Mouse (Mus musculus) heart, adult 2 months (tissue): ENCODE data around the gene Rpl9-ps6. TPM values are rescaled to one million over a fixed set of nuclear protein-coding genes. Genes with fewer than 3 reads are reported as not detected.

Experiments used
- DNase-seq, 2 experiments: peaks; one replicate each; pipeline ENCODE4 v3.0.0; 2021
- H3K27ac ChIP-seq: fragments of 200-600 bp; 2 replicates; pipeline ENCODE4 v1.8.1; 2022
- H3K27me3 ChIP-seq: fragments of 200-500 bp; 2 replicates; pipeline ENCODE4 v1.6.1; 2012; ENCODE audit warnings: mild to moderate bottlenecking, low read length, inconsistent platforms, mixed read lengths; ENCODE audit not compliant: control insufficient read depth, insufficient read depth
- H3K36me3 ChIP-seq: fragments of 200-500 bp; 2 replicates; pipeline ENCODE4 v1.6.1; 2012; ENCODE audit warnings: low read length, inconsistent platforms; ENCODE audit not compliant: control insufficient read depth, insufficient read depth
- H3K4me1 ChIP-seq: fragments of 200-500 bp; 2 replicates; pipeline ENCODE4 v1.6.1; 2011; ENCODE audit warnings: low read length; ENCODE audit not compliant: control insufficient read depth, insufficient read depth
- H3K4me3 ChIP-seq: fragments of 200-600 bp; 2 replicates; pipeline ENCODE4 v1.8.1; 2022
- H3K79me2 ChIP-seq: fragments of 200-500 bp; replicated peaks from 2 replicates; pipeline ENCODE4 v1.6.1; 2012; ENCODE audit warnings: mild to moderate bottlenecking, inconsistent platforms, low read length, moderate library complexity, mixed read lengths; ENCODE audit not compliant: control insufficient read depth, insufficient read depth
- H3K9ac ChIP-seq: fragments of 200-500 bp; 2 replicates; pipeline ENCODE4 v1.6.1; 2012; ENCODE audit warnings: low read depth, mild to moderate bottlenecking, control low read depth, inconsistent platforms, low read length, mixed read lengths
- CTCF ChIP-seq: fragments of 200-600 bp; IDR thresholded peaks from 2 replicates; pipeline ENCODE4 v1.8.1; 2022; ENCODE audit warnings: antibody characterized with exemption, mild to moderate bottlenecking, moderate library complexity
- EP300 ChIP-seq: fragments of 200-500 bp; IDR thresholded peaks from 2 replicates; pipeline ENCODE4 v1.6.1; 2011; ENCODE audit warnings: low read depth, low read length, control low read depth; ENCODE audit not compliant: insufficient read depth
- POLR2A ChIP-seq: fragments of 200-500 bp; IDR thresholded peaks from 2 replicates; pipeline ENCODE4 v1.6.1; 2011; ENCODE audit warnings: mild to moderate bottlenecking, low read depth, low read length, control low read depth; ENCODE audit not compliant: insufficient read depth
- WGBS: fragments of 180-500 bp; shearing (Covaris S2); methylation state at CpG from one replicate; pipeline ENCODE4 v1.1.7; 2018; 5-methylcytosine and 5-hydroxymethylcytosine counted together
- intact Hi-C: fragments of 180-260 bp; cut with DNase I; formaldehyde crosslinking; loops from one replicate; pipeline ENCODE4 v1.15.1; 2025
- long read RNA-seq: library from polyadenylated mRNA; stranded (forward); transcript quantifications from one replicate; pipeline ENCODE4 v2.0.0, GENCODE M21; 2021
- polyA plus RNA-seq: library from polyadenylated mRNA; depleted of rRNA; stranded (reverse); fragments of >200 nt; gene quantifications from 2 replicates; pipeline ENCODE4 v1.2.3, GENCODE M21; 2012; rRNA removed
- total RNA-seq, 2 experiments: library from RNA; stranded (reverse); gene quantifications; 2 replicates each; pipeline ENCODE4 v1.2.3; 2021

The Rpl9-ps6 gene
- total RNA-seq (10 to 100 TPM; 27.8 to 28.9 TPM), polyA plus RNA-seq (7.4 and 18.5 TPM in 2 replicates)
- long read RNA-seq, transcript Rpl9-ps6-201 (1 exons, 714 nt): major isoform, 18 of 18 reads
- long read RNA-seq, partial matches to known transcripts: 0 of 18 reads
- long read RNA-seq, other reads (novel, unspliced or antisense): 0 of 18 reads

DNA sequence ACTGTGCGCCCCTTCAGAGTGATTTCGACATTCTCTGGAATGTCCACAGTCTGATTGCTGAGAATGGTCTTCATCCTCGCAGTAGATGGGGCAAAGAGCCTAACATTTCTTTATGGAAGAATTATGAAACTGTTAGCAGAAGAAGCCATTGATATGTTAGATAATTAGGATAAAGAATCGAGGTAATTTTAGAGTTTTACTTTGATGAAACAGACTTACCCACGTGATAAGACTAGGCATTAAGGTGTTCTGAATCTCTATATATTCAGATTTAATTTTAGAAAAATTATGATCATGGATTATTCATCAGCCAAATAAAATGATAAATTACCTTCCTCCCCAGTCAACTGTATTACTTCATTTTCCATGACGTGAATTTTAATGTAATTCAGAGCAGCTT, at the start of gene Rpl9-ps6:
Gene Rpl9-ps6, minus strand, starts transcription at position 101 of the 400 bp plus-strand sequence.
- no peak for TF ChIP-seq POLR2A
- no peak for TF ChIP-seq CTCF
- no peak for TF ChIP-seq EP300
- no peak within 1 kb of the TSS for H3K9ac ChIP-seq
- H3K27me3 ChIP-seq: no peaks in the 10 kb centered on the region
- H3K4me3 ChIP-seq: no peak within 1 kb of the TSS
- intact Hi-C loops: no loop called here
- peaks cover 1% of the 10 kb centered on the region for H3K4me1 ChIP-seq
- DNase-seq: no peak
- no peaks in the 10 kb centered on the region for H3K79me2 ChIP-seq
- H3K27ac ChIP-seq: no peak within 1 kb of the TSS
- WGBS: 80% methylated on average over 6 of the region's 6 CpGs
- no peaks in the 10 kb centered on the region for H3K36me3 ChIP-seq

DNA sequence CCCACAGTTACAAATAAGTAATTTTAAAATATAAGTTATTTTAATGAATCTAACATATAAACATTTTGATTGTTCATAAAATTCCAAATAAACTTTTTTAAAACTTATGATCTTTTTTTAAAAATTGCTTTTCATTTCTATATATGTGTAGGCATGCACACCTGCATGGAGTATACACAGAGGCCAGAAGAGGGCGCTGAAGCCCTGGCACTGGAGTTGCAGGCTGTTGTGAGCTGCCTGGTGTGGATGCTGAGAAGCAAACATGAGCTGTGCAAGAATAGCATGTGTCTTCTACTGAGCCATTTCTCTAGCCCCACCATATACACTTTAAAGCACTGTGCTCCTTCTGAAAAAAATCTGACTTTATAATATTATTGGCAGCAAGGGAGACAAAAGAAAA, 46.1 kb upstream of the Rpl9-ps6 start:
- no peak for DNase-seq
- no peak overlapping the region for H3K4me3 ChIP-seq
- intact Hi-C loops: no loop called here
- no peaks in the 10 kb centered on the region for H3K27me3 ChIP-seq
- no peaks in the 10 kb centered on the region for H3K79me2 ChIP-seq
- H3K27ac ChIP-seq: no peak overlapping the region
- H3K36me3 ChIP-seq: peaks cover 2% of the 10 kb centered on the region; the same call in 1 of the 2 replicates
- WGBS: 36% methylated on average over 1 of the region's 1 CpGs
- H3K9ac ChIP-seq: no peak overlapping the region
- TF ChIP-seq POLR2A: no peak
- no peak for TF ChIP-seq EP300
- peak; percentile 50 for TF ChIP-seq CTCF
- H3K4me1 ChIP-seq: no peaks in the 10 kb centered on the region

DNA sequence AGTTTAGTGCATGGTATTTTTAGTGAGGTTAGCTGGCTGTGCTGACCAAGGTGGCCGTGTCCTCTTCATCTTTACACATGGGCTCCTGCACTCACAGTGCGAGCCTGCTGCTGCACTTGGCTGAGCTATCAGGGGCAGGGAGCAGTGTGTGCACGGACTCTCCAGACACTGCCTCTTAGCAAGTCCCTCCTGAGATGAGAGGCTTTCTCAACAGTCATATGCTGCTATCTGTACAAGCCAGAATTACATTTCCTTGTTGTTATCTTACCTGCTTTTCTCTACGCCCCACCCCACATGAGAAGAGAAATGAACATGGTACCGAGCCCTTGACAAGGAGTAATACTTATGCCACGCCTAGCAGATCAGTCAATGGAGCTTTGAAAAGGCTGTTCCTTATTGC, 44.6 kb upstream of the Rpl9-ps6 start:
- H3K4me1 ChIP-seq: no peaks in the 10 kb centered on the region
- H3K27ac ChIP-seq: no peak overlapping the region
- WGBS: 79% methylated on average over 6 of the region's 6 CpGs
- H3K36me3 ChIP-seq: peaks cover 2% of the 10 kb centered on the region; the same call in 1 of the 2 replicates
- H3K27me3 ChIP-seq: no peaks in the 10 kb centered on the region
- no peak overlapping the region for H3K9ac ChIP-seq
- H3K4me3 ChIP-seq: no peak overlapping the region
- intact Hi-C loops: no loop called here
- H3K79me2 ChIP-seq: no peaks in the 10 kb centered on the region
- no peak for DNase-seq
- TF ChIP-seq EP300 (no peak), POLR2A (no peak), CTCF (no peak)

DNA sequence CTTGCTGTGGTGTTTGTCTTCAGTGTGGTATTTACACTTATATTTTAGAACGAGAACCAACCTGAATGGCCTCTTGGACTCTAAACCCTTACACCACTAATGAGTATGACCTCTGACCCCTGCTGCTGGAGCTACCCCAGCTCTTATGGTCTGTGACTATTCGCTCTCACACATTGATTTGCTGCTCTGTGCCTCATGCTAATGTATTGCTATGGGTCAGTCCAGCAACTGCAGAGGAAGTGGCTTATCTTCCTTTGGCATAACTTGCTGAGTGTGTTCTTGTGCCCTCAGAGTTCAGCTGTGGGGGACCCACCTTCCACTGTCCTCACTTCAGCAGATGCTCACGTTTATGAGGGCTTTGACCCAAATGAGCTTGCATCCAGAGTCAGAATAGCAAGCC, 43.9 kb upstream of the Rpl9-ps6 start:
- intact Hi-C loops: no loop called here

DNA sequence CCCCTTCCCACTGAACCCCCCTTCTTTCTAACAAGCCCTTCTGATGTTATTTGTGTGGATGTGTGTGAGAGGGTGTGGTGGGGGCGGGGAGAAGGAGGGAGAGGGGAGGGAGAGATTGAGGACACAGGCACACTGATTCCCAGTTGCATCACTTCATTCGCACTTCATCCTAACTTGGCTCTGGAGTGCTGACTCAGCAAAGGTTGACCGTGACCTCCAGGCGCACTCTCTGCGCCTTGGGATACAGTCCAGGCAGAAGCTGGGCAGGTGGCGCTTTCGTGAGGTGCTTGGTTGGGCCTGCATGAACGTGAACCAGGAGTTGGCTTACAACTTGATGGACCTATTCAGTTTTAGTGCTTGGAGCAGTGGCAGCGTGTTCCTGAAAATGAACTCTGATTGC, 41.1 kb upstream of the Rpl9-ps6 start:
- Histone ChIP-seq H3K79me2 (no peaks in the 10 kb centered on the region; the same call in 1 of the 2 replicates), H3K4me1 (no peaks in the 10 kb centered on the region), H3K9ac (no peak overlapping the region), H3K4me3 (no peak overlapping the region), H3K27me3 (no peaks in the 10 kb centered on the region), H3K27ac (no peak overlapping the region), H3K36me3 (peaks cover 2% of the 10 kb centered on the region; the same call in 1 of the 2 replicates)
- intact Hi-C loops: loop anchor here (5.0 to 10.0 kb wide), 2 partner anchors 535 to 857 kb away; no protein-coding TSS in a partner anchor
- 90% methylated on average over 9 of the region's 9 CpGs for WGBS
- TF ChIP-seq CTCF: no peak
- no peak for TF ChIP-seq POLR2A
- no peak for TF ChIP-seq EP300
- no peak for DNase-seq

More for the DNA sequence above, 43.9 kb upstream of the Rpl9-ps6 start:
- TF ChIP-seq CTCF (no peak), POLR2A (no peak)
- no peaks in the 10 kb centered on the region for H3K79me2 ChIP-seq
- H3K27me3 ChIP-seq: no peaks in the 10 kb centered on the region
- H3K9ac ChIP-seq: no peak overlapping the region
- H3K36me3 ChIP-seq: peaks cover 2% of the 10 kb centered on the region; the same call in 1 of the 2 replicates
- WGBS: 71% methylated on average over 3 of the region's 3 CpGs
- H3K4me1 ChIP-seq: no peaks in the 10 kb centered on the region
- no peak overlapping the region for H3K27ac ChIP-seq
- no peak for DNase-seq
- H3K4me3 ChIP-seq: no peak overlapping the region

DNA sequence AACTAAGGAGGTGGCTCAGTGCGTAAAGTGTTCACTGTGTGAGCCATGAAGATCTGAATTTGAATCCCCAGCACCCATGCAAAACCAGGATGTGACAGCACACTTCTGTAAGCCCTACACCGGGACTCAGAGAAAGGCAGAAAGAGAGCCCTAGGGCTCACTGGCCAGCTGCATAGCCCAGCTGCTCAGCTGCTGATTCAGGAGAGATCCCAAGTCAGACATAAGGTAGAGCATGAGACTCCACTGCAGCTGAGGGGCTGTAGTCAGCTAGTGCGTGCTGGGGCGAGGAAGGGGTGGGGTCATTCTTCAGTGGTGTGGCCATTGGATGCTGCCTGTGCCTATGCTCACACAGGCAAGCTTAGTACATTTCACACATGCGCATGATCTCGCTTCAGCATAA, 40.7 kb upstream of the Rpl9-ps6 start:
- TF ChIP-seq POLR2A (no peak), EP300 (no peak), CTCF (no peak)
- H3K79me2 ChIP-seq: no peaks in the 10 kb centered on the region; the same call in 1 of the 2 replicates
- no peak overlapping the region for H3K9ac ChIP-seq
- no peak overlapping the region for H3K27ac ChIP-seq
- H3K27me3 ChIP-seq: no peaks in the 10 kb centered on the region
- H3K36me3 ChIP-seq: peaks cover 2% of the 10 kb centered on the region; the same call in 1 of the 2 replicates
- H3K4me1 ChIP-seq: no peaks in the 10 kb centered on the region
- 95% methylated on average over 6 of the region's 6 CpGs for WGBS
- no peak overlapping the region for H3K4me3 ChIP-seq
- intact Hi-C loops: loop anchor here (5.0 to 10.0 kb wide), 2 partner anchors 535 to 858 kb away; no protein-coding TSS in a partner anchor
- no peak for DNase-seq
